Mouse (Mus musculus) G1E (cell line): ENCODE results near the gene Hist1h4m.
"Not testable (repeated sequence)": the region's sequence is repeated elsewhere in the genome, so short reads cannot be mapped to it uniquely, and the experiment has no call there.

Experiments
- CTCF ChIP-seq: IDR thresholded peaks from 2 replicates; pipeline ENCODE4 v1.5.1; 2012; ENCODE audit warnings: low read depth, low read length, inconsistent platforms, mixed read lengths
- GATA1 ChIP-seq: IDR thresholded peaks from 2 replicates; pipeline ENCODE4 v1.6.1; 2012; ENCODE audit warnings: borderline replicate concordance, low read length, inconsistent platforms, mixed read lengths
- POLR2AphosphoS5 ChIP-seq: IDR thresholded peaks from 2 replicates; pipeline ENCODE4 v1.6.1; 2012; ENCODE audit warnings: low read depth, low read length, inconsistent platforms; ENCODE audit not compliant: insufficient replicate concordance
- TAL1 ChIP-seq: conservative IDR thresholded peaks from 2 replicates; pipeline ENCODE4 v1.6.1; 2012; ENCODE audit warnings: low read depth, low read length, inconsistent platforms, mixed read lengths

DNA sequence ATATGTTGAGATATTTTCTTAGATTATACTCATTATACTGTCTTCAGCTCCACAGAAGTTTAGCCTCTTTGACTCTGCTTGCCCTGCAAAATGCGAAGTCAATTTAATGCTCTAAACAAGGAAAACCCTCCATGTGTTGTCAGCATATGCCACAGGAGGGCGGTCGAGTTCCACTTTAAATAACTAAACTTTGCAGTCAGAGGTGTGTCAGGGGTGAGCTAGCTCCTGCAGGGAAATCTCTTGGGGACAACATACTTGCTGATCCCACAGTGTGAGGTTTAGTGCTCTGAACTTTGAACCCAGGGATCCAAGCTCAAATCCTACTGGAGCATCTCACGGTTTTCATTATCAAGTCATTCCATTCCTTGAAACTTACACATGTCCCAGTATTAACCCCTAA, 29.0 kb downstream of the Hist1h4m start:
- not testable (repeated sequence) for TF ChIP-seq CTCF, TAL1, POLR2AphosphoS5, GATA1
